Mouse (Mus musculus) limb, embryonic 10.5 days (tissue): ENCODE measurements around the gene Tnni3k. TPM values are rescaled to one million over a fixed set of nuclear protein-coding genes. Genes with fewer than 3 reads are reported as not detected.

Experiments used
- DNase-seq: peaks from one replicate; pipeline ENCODE4 v3.0.0-alpha.2; 2017; ENCODE audit warnings: low spot score
- H3K27ac ChIP-seq: fragments of 300-500 bp; sonication (generic); 2 replicates; pipeline ENCODE4 v1.5.1; 2016; ENCODE audit warnings: mild to moderate bottlenecking
- H3K27me3 ChIP-seq: fragments of 300-500 bp; sonication (generic); 2 replicates; pipeline ENCODE4 v1.6.1; 2016; ENCODE audit warnings: low read depth, mild to moderate bottlenecking; ENCODE audit not compliant: poor library complexity, severe bottlenecking
- H3K36me3 ChIP-seq: fragments of 300-500 bp; sonication (generic); 2 replicates; pipeline ENCODE4 v1.6.1; 2016; ENCODE audit warnings: mild to moderate bottlenecking, moderate library complexity
- H3K4me1 ChIP-seq: fragments of 300-500 bp; sonication (generic); 2 replicates; pipeline ENCODE4 v1.6.1; 2016
- H3K4me3 ChIP-seq: fragments of 300-500 bp; sonication (generic); 2 replicates; pipeline ENCODE4 v1.5.1; 2016; ENCODE audit warnings: mild to moderate bottlenecking, moderate library complexity
- H3K9me3 ChIP-seq: fragments of 300-500 bp; sonication (generic); replicated peaks from 2 replicates; pipeline ENCODE4 v1.6.1; 2016; ENCODE audit warnings: mild to moderate bottlenecking
- WGBS: fragments of 180-500 bp; shearing (Covaris S2); methylation state at CpG from one replicate; pipeline ENCODE4 v1.1.7; 2016; 5-methylcytosine and 5-hydroxymethylcytosine counted together
- polyA plus RNA-seq: library from polyadenylated mRNA; unstranded; fragments of >200 nt; fragmentation: Nextera tagmentation; extraction: Ambion mirVana; gene quantifications from 2 replicates; pipeline ENCODE4 v1.2.1, GENCODE M21; 2016

The Tnni3k gene
- polyA plus RNA-seq, 1 experiment from 2014 or later, result not detected

- no peak overlapping the region for H3K27ac ChIP-seq
- no peaks in the 10 kb centered on the region for H3K9me3 ChIP-seq
- no peak overlapping the region for H3K4me3 ChIP-seq
- WGBS, result 80% methylated on average over 7 of the region's 7 CpGs
- H3K27me3 ChIP-seq, result no peaks in the 10 kb centered on the region
- no peaks in the 10 kb centered on the region for H3K36me3 ChIP-seq
- H3K4me1 ChIP-seq, result no peaks in the 10 kb centered on the region
- no peak for DNase-seq
Measured at GRCm38 (mm10) chr3:155034323-155034722, 20.9 kb downstream of the Tnni3k start.

- H3K4me1 ChIP-seq, result no peaks in the 10 kb centered on the region
- DNase-seq, result no peak
- H3K27me3 ChIP-seq, result no peaks in the 10 kb centered on the region
- WGBS, result 91% methylated on average over 9 of the region's 9 CpGs
- no peak overlapping the region for H3K4me3 ChIP-seq
- no peaks in the 10 kb centered on the region for H3K9me3 ChIP-seq
- no peak overlapping the region for H3K27ac ChIP-seq
- no peaks in the 10 kb centered on the region for H3K36me3 ChIP-seq
Measured at GRCm38 (mm10) chr3:155030200-155030599, 25.0 kb downstream of the Tnni3k start.

GRCm38 (mm10) chr3:155002781-155003180, 52.4 kb downstream of the Tnni3k start:
- Histone ChIP-seq H3K27ac (no peak overlapping the region), H3K4me1 (no peaks in the 10 kb centered on the region), H3K4me3 (no peak overlapping the region), H3K27me3 (no peaks in the 10 kb centered on the region), H3K9me3 (no peaks in the 10 kb centered on the region), H3K36me3 (no peaks in the 10 kb centered on the region)
- no peak for DNase-seq
- 86% methylated on average over 4 of the region's 4 CpGs for WGBS

GRCm38 (mm10) chr3:155001056-155001455, 54.2 kb downstream of the Tnni3k start:
- Histone ChIP-seq H3K9me3 (no peaks in the 10 kb centered on the region), H3K27ac (no peak overlapping the region), H3K36me3 (no peaks in the 10 kb centered on the region), H3K4me3 (no peak overlapping the region), H3K27me3 (no peaks in the 10 kb centered on the region), H3K4me1 (no peaks in the 10 kb centered on the region)
- DNase-seq, result no peak

- Histone ChIP-seq H3K27ac (no peak overlapping the region), H3K27me3 (no peaks in the 10 kb centered on the region), H3K36me3 (no peaks in the 10 kb centered on the region), H3K9me3 (no peaks in the 10 kb centered on the region), H3K4me3 (no peak overlapping the region), H3K4me1 (no peaks in the 10 kb centered on the region)
- DNase-seq, result no peak
Measured at GRCm38 (mm10) chr3:154992678-154993077, 62.5 kb downstream of the Tnni3k start.

GRCm38 (mm10) chr3:154979101-154979500, 76.1 kb downstream of the Tnni3k start:
- 85% methylated on average over 7 of the region's 7 CpGs for WGBS
- Histone ChIP-seq H3K27me3 (no peaks in the 10 kb centered on the region), H3K9me3 (no peaks in the 10 kb centered on the region), H3K4me1 (no peaks in the 10 kb centered on the region), H3K36me3 (no peaks in the 10 kb centered on the region), H3K27ac (no peak overlapping the region), H3K4me3 (no peak overlapping the region)
- no peak for DNase-seq

GRCm38 (mm10) chr3:154971626-154972025, 83.6 kb downstream of the Tnni3k start:
- no peak overlapping the region for H3K27ac ChIP-seq
- WGBS, result 78% methylated on average over 1 of the region's 1 CpGs
- H3K9me3 ChIP-seq, result no peaks in the 10 kb centered on the region
- H3K4me1 ChIP-seq, result no peaks in the 10 kb centered on the region
- H3K36me3 ChIP-seq, result no peaks in the 10 kb centered on the region
- H3K27me3 ChIP-seq, result no peaks in the 10 kb centered on the region
- DNase-seq, result no peak
- no peak overlapping the region for H3K4me3 ChIP-seq

GRCm38 (mm10) chr3:154970981-154971380, 84.2 kb downstream of the Tnni3k start:
- H3K4me1 ChIP-seq, result no peaks in the 10 kb centered on the region
- H3K27me3 ChIP-seq, result no peaks in the 10 kb centered on the region
- H3K9me3 ChIP-seq, result no peaks in the 10 kb centered on the region
- no peak overlapping the region for H3K27ac ChIP-seq
- WGBS, result 85% methylated on average over 2 of the region's 2 CpGs
- H3K36me3 ChIP-seq, result no peaks in the 10 kb centered on the region
- no peak overlapping the region for H3K4me3 ChIP-seq
- DNase-seq, result no peak

- WGBS, result 87% methylated on average over 3 of the region's 3 CpGs
- Histone ChIP-seq H3K27me3 (no peaks in the 10 kb centered on the region), H3K27ac (no peak overlapping the region), H3K36me3 (no peaks in the 10 kb centered on the region), H3K9me3 (no peaks in the 10 kb centered on the region), H3K4me3 (no peak overlapping the region), H3K4me1 (no peaks in the 10 kb centered on the region)
- DNase-seq, result no peak
Measured at GRCm38 (mm10) chr3:154961284-154961683, 93.9 kb downstream of the Tnni3k start.

- H3K4me3 ChIP-seq, result no peak overlapping the region
- H3K4me1 ChIP-seq, result no peaks in the 10 kb centered on the region
- no peaks in the 10 kb centered on the region for H3K9me3 ChIP-seq
- H3K27ac ChIP-seq, result no peak overlapping the region
- no peaks in the 10 kb centered on the region for H3K36me3 ChIP-seq
- H3K27me3 ChIP-seq, result no peaks in the 10 kb centered on the region
- WGBS, result 83% methylated on average over 2 of the region's 2 CpGs
- no peak for DNase-seq
Measured at GRCm38 (mm10) chr3:154953088-154953487, 102.1 kb downstream of the Tnni3k start.

GRCm38 (mm10) chr3:154949551-154949950, 105.7 kb downstream of the Tnni3k start:
- Histone ChIP-seq H3K36me3 (no peaks in the 10 kb centered on the region), H3K4me1 (no peaks in the 10 kb centered on the region), H3K9me3 (no peaks in the 10 kb centered on the region), H3K27ac (no peak overlapping the region), H3K27me3 (no peaks in the 10 kb centered on the region), H3K4me3 (no peak overlapping the region)
- no peak for DNase-seq
- 72% methylated on average over 2 of the region's 2 CpGs for WGBS

- WGBS, result 80% methylated on average over 6 of the region's 6 CpGs
- H3K27ac ChIP-seq, result no peak overlapping the region
- H3K4me3 ChIP-seq, result no peak overlapping the region
- no peaks in the 10 kb centered on the region for H3K27me3 ChIP-seq
- H3K36me3 ChIP-seq, result no peaks in the 10 kb centered on the region
- no peaks in the 10 kb centered on the region for H3K9me3 ChIP-seq
- DNase-seq, result no peak
- no peaks in the 10 kb centered on the region for H3K4me1 ChIP-seq
Measured at GRCm38 (mm10) chr3:154945688-154946161, 109.5 kb downstream of the Tnni3k start.

GRCm38 (mm10) chr3:154927757-154928156, 127.5 kb downstream of the Tnni3k start:
- Histone ChIP-seq H3K27me3 (no peaks in the 10 kb centered on the region), H3K4me1 (no peaks in the 10 kb centered on the region), H3K27ac (no peak overlapping the region), H3K36me3 (no peaks in the 10 kb centered on the region), H3K9me3 (no peaks in the 10 kb centered on the region), H3K4me3 (no peak overlapping the region)
- WGBS, result 82% methylated on average over 8 of the region's 8 CpGs
- DNase-seq, result no peak

GRCm38 (mm10) chr3:154924936-154925335, 130.3 kb downstream of the Tnni3k start:
- Histone ChIP-seq H3K4me3 (no peak overlapping the region), H3K36me3 (no peaks in the 10 kb centered on the region), H3K27me3 (no peaks in the 10 kb centered on the region), H3K4me1 (no peaks in the 10 kb centered on the region), H3K27ac (no peak overlapping the region), H3K9me3 (no peaks in the 10 kb centered on the region)
- DNase-seq, result no peak
- WGBS, result 91% methylated on average over 8 of the region's 8 CpGs
